Mouse (Mus musculus): ENCODE measurements at regions not wholly inside any gene's neighbourhood (a gene's known extent, or its start where the extent isn't known, plus 50 kb on each side); places are given as distances from the start of the nearest gene placed in this dataset.
"Not testable (repeated sequence)": the region's sequence is repeated elsewhere in the genome, so short reads cannot be mapped to it uniquely, and the experiment has no call there.

- DNase-seq, result peak; percentile 28
Observed at GRCm38 (mm10) chrX:162359767-162360545, 200.4 kb upstream of the Nhs start.

DNA sequence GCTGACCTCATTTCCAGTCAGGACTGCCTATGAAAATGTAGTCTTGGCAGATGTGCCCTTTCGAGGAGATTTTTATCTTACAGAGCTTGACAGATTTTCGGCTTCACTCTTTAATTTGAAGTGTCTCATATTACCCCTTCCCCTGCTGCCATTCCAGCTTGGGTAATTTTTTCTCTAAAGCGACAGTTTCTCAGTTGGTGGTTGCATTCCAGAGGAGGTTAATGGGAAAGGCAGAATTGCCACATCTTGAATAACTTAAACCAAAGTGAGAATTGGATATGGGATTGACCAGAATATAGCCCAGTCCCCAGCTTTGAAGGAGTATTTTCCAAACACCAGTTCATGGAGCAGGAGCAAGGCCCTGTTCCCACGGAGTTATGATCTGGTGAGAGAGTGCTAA lies 188.8 kb upstream of the Nhs start:
- DNase-seq, result no peak

GRCm38 (mm10) chrX:162347886-162348285 lies 188.4 kb upstream of the Nhs start:
- DNase-seq, result peak; percentile 3

GRCm38 (mm10) chrX:162345497-162346143 lies 186.1 kb upstream of the Nhs start:
- DNase-seq, result peak; percentile 3

GRCm38 (mm10) chrX:162332121-162332520 lies 172.6 kb upstream of the Nhs start:
- no peak for DNase-seq

DNA sequence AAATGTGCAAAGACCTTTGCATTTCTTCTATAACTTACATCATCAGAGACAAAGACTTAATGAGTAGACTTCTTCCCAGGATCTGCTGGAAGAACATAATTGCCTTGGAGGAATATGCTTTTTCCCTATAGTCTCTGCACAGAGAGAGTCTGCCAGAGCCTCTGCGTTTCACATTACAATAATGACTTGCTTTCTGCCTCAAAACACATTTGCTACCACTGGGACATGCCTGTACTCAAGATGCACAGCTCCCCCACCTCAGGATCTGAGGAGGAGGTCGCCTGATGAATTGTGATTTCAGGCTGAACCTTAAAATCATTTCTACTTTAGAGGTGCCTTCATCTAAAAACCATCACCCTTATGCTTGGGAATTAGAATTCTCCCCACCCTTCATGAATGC lies 148.1 kb upstream of the Nhs start:
- DNase-seq, result no peak

DNA sequence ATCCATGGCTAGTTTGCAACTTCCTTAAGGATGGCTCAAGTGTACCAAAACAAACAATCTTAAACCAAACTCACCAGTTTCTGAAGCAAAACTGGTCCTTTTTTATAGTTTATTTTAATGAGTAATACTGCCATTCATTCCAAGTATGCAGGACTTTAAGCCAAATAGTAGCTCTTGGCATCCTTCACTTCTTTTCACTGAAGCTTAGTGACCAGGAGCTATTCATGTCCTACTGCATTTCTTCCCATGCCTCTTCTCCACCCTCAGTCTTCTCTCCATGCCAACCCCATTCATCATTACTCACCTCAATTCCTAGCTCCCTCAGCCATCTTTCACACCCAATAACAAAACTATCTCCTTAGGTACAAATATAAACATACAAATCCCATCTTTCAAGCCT lies 144.6 kb upstream of the Nhs start:
- no peak for DNase-seq

GRCm38 (mm10) chrX:162302788-162303187 lies 143.3 kb upstream of the Nhs start:
- DNase-seq, result no peak

- DNase-seq, result no peak
Observed at GRCm38 (mm10) chrX:162291234-162291633, 131.7 kb upstream of the Nhs start.

GRCm38 (mm10) chrX:162286155-162286554 lies 126.6 kb upstream of the Nhs start:
- DNase-seq, result not testable (repeated sequence)

GRCm38 (mm10) chrX:162284252-162284651 lies 124.7 kb upstream of the Nhs start:
- no peak for DNase-seq

DNA sequence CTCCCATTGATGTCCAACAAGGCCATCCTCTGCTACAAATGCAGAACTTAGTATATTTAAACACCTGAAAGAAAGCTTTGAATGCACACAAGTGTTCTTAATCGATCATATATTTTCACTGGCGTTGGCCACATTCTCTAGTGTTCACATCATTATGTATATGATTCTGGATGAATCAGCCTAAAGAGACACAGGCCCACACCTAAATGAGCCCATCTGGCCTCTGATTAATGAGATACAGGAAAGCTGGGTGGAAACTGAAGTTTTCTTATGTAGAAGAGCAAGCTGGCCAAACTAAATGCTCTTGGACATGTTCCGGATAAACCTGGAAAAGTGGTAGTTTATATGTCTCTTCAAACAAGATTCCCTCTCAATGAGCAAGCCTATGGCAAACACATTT lies 123.2 kb upstream of the Nhs start:
- DNase-seq, result no peak

DNA sequence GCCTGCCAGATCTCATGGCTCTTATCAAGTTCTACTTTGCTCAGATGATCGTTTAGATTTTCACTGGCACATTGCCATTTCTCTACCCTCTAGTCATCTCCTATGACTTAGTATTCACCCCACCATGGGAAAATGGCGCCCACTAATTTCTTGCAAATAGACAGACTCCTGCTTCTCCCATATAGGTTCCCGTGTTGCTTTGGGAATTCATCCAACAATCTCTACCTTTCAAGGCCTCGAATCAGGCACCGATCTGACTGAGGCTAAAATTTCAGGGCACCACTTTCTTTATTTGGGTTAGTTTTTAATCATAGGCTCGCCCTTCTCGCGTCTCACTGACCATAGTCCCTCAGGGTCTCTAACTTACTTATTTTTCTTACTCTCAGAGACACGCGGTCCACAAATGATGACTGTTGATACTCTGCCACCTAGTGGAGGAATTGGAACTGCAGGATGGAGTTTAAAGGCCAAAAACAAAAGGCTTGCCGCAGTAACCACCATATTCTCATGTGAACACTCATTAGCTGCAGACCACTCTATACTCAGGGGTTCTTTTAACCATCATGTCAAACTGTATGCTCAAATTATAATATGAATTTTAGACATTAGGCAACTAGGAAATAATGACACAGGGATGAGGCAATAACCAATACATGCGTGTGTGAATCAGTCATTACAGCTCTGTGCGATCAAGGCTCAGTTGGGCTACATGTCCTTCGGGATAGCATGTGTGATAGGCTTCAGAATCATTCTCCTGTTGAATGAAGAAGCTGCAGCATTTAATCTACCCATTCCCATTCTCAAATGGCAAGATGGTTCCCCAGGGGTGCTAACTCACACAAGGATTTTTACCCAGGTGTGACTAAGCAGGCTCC lies 119.5 kb upstream of the Nhs start:
- DNase-seq, result peak; percentile 68

DNA sequence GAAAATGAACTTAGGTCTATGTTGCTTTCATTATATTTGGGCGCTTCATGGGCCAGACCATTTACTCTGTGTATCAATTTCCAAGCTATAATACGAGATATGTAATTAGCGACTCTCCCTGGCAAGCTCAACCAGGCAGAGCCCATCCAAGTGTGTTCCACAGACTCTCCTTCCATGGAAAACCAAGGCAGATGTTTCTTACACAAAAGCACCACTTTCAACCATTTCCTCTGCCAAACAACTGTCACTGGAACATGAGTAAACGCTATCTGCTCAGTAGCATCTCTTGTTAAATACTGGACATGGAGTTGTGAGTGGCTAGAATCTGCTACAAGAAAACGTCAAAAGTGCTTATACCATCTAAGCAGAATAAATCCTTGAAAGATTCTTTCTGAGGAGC lies 115.1 kb upstream of the Nhs start:
- no peak for DNase-seq

- no peak for DNase-seq
Observed at GRCm38 (mm10) chrX:162271189-162271588, 111.7 kb upstream of the Nhs start.

DNA sequence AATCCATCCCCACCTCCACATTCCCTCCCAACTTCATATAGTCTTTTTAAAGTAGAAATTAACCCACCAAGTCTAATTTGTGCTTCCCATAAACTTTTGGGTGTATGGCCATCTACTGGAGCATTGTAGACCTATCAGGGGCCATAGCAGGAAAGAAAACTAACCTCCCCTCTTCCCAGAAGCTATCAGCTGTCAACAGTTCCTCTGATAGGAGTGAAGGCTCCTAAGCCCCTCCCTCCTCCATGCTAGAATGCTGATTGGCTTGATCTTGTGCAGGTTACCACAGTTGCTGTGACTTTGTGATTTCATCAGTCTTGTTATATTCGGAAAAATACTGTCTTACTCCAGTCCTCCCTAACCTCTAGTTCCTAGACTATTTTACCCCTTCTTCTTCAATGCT lies 109.4 kb upstream of the Nhs start:
- no peak for DNase-seq

GRCm38 (mm10) chrX:162268112-162268511 lies 108.6 kb upstream of the Nhs start:
- DNase-seq, result no peak

GRCm38 (mm10) chrX:162267679-162268078 lies 108.1 kb upstream of the Nhs start:
- DNase-seq, result peak; percentile 59

DNA sequence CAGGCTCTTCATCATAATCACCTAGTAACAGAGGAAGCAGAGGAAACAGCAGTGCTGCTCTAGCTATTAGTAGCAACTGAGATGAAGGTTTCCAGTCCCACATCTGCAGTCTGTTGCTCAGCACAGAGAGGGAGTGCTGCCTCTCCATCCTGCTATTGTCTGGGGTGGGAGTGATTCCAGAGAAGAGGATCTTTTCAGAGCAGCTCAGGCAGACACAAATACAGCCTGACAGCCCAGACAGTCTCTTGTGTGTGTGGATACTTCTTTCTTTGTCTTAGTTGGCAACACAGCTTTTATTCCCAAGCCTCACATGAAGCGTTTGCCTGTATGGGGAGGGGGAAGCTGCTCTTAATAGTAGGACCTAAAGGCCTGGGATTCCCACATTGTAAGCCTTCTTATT lies 107.2 kb upstream of the Nhs start:
- DNase-seq, result peak; percentile 17

DNA sequence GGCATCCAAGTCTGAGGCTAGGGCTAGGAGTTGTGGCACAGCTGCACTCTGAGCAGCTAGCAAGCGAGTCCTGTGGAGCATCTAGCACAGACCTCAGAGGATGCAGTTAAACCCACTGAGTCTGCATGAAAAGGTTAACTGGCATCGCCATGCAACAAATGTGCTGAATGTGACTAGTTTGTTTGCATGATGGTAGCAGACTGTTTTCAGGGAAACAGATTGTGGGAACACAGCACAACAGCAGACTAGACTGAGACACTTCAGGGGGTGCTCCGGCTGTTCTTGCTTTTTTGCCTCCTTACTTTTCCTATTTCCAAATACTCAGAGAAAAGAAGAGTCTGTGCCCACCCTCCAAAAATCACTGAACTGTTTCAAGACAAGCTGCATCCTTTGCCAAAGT lies 97.9 kb upstream of the Nhs start:
- no peak for DNase-seq

GRCm38 (mm10) chrX:162255873-162256272 lies 96.3 kb upstream of the Nhs start:
- DNase-seq, result no peak

DNA sequence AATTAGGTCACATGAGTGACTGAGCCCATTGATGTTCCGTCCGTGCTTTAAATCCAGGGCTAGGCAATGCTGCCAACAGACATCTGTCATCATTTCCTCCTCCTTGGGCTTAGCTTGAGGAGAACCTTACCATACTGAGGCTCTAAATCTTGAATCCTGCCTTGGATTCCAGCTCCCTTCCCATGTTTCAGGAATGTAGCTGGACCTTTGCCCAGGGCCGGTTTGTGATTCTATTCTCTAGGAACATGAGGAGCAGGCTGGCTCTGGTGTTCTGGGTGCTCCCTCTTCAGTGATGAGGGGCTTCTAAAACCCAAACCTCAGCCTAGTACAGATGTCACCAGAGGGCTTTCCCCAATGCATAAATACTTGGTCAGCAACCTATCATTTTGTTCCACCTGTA lies 81.8 kb upstream of the Nhs start:
- DNase-seq, result peak; percentile 21

DNA sequence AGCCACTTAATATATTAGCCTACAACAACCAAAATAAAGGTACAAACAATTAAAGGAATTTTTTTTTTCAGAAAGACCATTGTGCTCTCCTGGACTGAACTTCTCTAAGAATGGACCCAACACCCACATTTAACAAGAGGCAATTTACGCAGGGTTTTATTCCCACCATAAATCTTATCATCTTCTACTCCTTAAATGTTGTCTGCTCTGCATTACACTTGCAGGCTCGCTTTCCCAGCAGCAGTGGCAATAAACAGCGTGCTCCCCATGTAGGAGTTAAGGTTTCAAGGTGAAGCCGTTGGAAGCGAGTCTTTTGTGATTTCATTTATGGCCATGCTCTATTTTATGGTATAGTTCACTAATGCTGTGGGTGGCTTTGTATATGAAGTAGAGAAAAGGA lies 76.0 kb upstream of the Nhs start:
- DNase-seq, result no peak

- DNase-seq, result no peak
Observed at GRCm38 (mm10) chrX:162210848-162211247, 51.3 kb upstream of the Nhs start.
